Mouse (Mus musculus): ENCODE data around the gene Tfap2d.

DNA sequence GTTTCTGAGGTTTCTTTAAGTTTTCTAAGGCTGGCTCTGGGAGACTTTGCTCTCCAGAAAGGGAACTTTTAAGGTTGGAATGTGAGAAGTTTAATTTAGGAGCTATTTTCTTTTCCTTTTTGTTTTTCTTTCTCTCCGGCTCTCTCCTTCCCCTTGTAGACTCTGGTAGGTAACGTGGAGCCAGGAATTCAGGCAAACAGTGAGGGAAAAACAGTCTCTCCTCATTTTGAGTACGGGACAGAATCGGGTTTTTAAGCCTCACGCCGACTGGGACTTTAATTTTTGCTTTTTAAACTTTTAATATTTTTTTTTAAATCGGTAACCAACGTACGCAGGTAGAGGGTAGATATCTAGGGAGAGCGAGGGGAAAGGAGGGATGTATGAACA lies 106.5 kb downstream of the Tfap2d start:
- no peak for TF ChIP-seq CTCF (IDR thresholded peaks at IDR 0.05; ENCODE audit: control insufficient read depth, insufficient read depth, low read length)
- no peak for TF ChIP-seq POLR2A (IDR thresholded peaks at IDR 0.05; ENCODE audit: borderline replicate concordance, control insufficient read depth, low read depth, low read length)
